In genomic region chr14:75283609-75284192, GRCm38 (mm10) we compare ENCODE assay signal across 8 mouse cellular contexts. TPM values are rescaled to one million over a fixed set of nuclear protein-coding genes. Genes with fewer than 3 reads are reported as not detected.
A peak's percentile ranks its signal among the peaks of the same experiment; 100 is the strongest.
DNase-seq lines count a peak whose midpoint lies in the region; ATAC-seq and TF ChIP-seq lines count a peak whose summit lies in the region.

No protein-coding gene starts in this region.

- H3K4me3 ChIP-seq in heart, embryonic 14.5 days (ENCODE audit: control insufficient read depth in 1 of 2, insufficient read depth in 1 of 2, low read depth in 1 of 2, low read length in 2 of 2): peak overlapping the region; percentile 94 to 99
- H3K4me3 ChIP-seq in liver, embryonic 14.5 days (ENCODE audit: insufficient read depth in 1 of 2, low read depth in 2 of 2, low read length in 2 of 2): peak overlapping the region; percentile 86 to 95

- H3K36me3 ChIP-seq in heart, embryonic 14.5 days (ENCODE audit: control insufficient read depth, insufficient read depth, low read length): no peaks in the 10 kb centered on the region
- H3K36me3 ChIP-seq in liver, embryonic 14.5 days (replicated peaks; ENCODE audit: control insufficient read depth, insufficient read depth, low read depth): no peaks in the 10 kb centered on the region

- H3K9ac ChIP-seq in heart, embryonic 14.5 days (ENCODE audit: low read length): peak overlapping the region; percentile 94
- peak overlapping the region; percentile 49 for H3K9ac ChIP-seq in liver, embryonic 14.5 days (replicated peaks)

- ATAC-seq in cerebellum, adult (ENCODE audit: insufficient number of reproducible peaks, low FRiP score, low TSS enrichment): peak; percentile 36
- no peak for ATAC-seq in heart, embryonic 14.5 days (ENCODE audit: insufficient number of reproducible peaks, insufficient read depth, low FRiP score, low read depth)
- ATAC-seq in liver, embryonic 14.5 days (ENCODE audit: insufficient read depth): peak; percentile 24

- WGBS in heart, embryonic 14.5 days: 5% methylated on average over 19 of the region's 19 CpGs
- WGBS in liver, embryonic 14.5 days (ENCODE audit: insufficient replicate concordance): 6% methylated on average over 19 of the region's 19 CpGs

- H3K4me1 ChIP-seq in heart, embryonic 14.5 days (ENCODE audit: control insufficient read depth in 2 of 2, insufficient read depth in 2 of 2, low read length in 2 of 2): peaks cover 2 to 15% of the 10 kb centered on the region in 2 experiments
- peaks cover 5% of the 10 kb centered on the region in 2 experiments for H3K4me1 ChIP-seq in liver, embryonic 14.5 days (replicated peaks; ENCODE audit: control insufficient read depth in 2 of 2, insufficient read depth in 2 of 2, low read length in 1 of 2)

- H3K4me2 ChIP-seq in heart, embryonic 14.5 days (ENCODE audit: low read length): peak overlapping the region; percentile 75
- H3K4me2 ChIP-seq in liver, embryonic 14.5 days (ENCODE audit: low read depth): peak overlapping the region; percentile 74

- peak overlapping the region; percentile 67 to 87; a peak in 2 of 4 replicates for H3K27ac ChIP-seq in heart, embryonic 14.5 days (replicated peaks in 1 of 2; ENCODE audit: control insufficient read depth in 1 of 2, insufficient read depth in 1 of 2, low read depth in 2 of 2, low read length in 2 of 2)
- no peak overlapping the region for H3K27ac ChIP-seq in liver, embryonic 14.5 days

- no peak for DNase-seq in cerebellum, adult 8-10 months
- peak; percentile 29 to 46 for DNase-seq in right cerebral cortex, postnatal 10 days (ENCODE audit: low spot score in 2 of 2)
- DNase-seq in right cerebral cortex, postnatal 25 days: no peak
- no peak for DNase-seq in liver, embryonic 14.5 days (ENCODE audit: low read depth in 3 of 3, low spot score in 3 of 3)
- DNase-seq in ovary, postnatal 36 days (ENCODE audit: low spot score): peak; percentile 5
- no peak for DNase-seq in adrenal gland, postnatal 25 days

- no peak for TF ChIP-seq EP300 in liver, embryonic 14.5 days (IDR thresholded peaks at IDR 0.05; ENCODE audit: low read depth)

- no peaks in the 10 kb centered on the region for H3K27me3 ChIP-seq in heart, embryonic 14.5 days (ENCODE audit: control insufficient read depth, insufficient read depth, low read length)
- no peaks in the 10 kb centered on the region for H3K27me3 ChIP-seq in liver, embryonic 14.5 days (ENCODE audit: control insufficient read depth, insufficient read depth, low read length)

- TF ChIP-seq CTCF in liver, embryonic 14.5 days (IDR thresholded peaks at IDR 0.05; ENCODE audit: low read depth): no peak

- H3K9me3 ChIP-seq in heart, embryonic 14.5 days (ENCODE audit: control insufficient read depth, low read length): no peaks in the 10 kb centered on the region
- no peaks in the 10 kb centered on the region for H3K9me3 ChIP-seq in liver, embryonic 14.5 days (ENCODE audit: control insufficient read depth, low read length)

RNA-seq across cellular contexts. Expression of gene Zc3h13, which starts 0.5 kb away (rescaled TPM):
- polyA plus RNA-seq in heart, embryonic 14.5 days (2014; fragmentation: Nextera tagmentation; extraction: Ambion mirVana): 20.1 and 20.9 TPM in 2 replicates
- 5.2 and 8.1 TPM in 2 replicates for polyA plus RNA-seq in liver, embryonic 14.5 days (2012; rRNA removed)
- polyA plus RNA-seq in liver, embryonic 14.5 days (2014; fragmentation: Nextera tagmentation; extraction: Ambion mirVana): 9.2 and 11.3 TPM in 2 replicates
- 24.9 and 36.6 TPM in 2 replicates for total RNA-seq in adrenal gland, postnatal 25 days (2021)

RNA-seq across cellular contexts. Expression of gene Cpb2, which starts 41.6 kb away (rescaled TPM):
- polyA plus RNA-seq in heart, embryonic 14.5 days (2014; fragmentation: Nextera tagmentation; extraction: Ambion mirVana): not detected in 2 replicates
- polyA plus RNA-seq in liver, embryonic 14.5 days (2012; rRNA removed): 59.7 and 62.1 TPM in 2 replicates
- polyA plus RNA-seq in liver, embryonic 14.5 days (2014; fragmentation: Nextera tagmentation; extraction: Ambion mirVana): 93.5 and 106 TPM in 2 replicates
- total RNA-seq in adrenal gland, postnatal 25 days (2021): 3.8 TPM in 1 of 2 replicates, not detected in the other

Comparison
In these comparisons a context has a peak if more than half of its experiments do, and no peak if none do; other contexts are left out.
1. DNase-seq: peak in right cerebral cortex, postnatal 10 days (2 of 2) and ovary, postnatal 36 days (single experiment); none in cerebellum, adult 8-10 months (single experiment), right cerebral cortex, postnatal 25 days (single experiment), liver, embryonic 14.5 days (0 of 3) and adrenal gland, postnatal 25 days (single experiment).
2. RNA of gene Cpb2, which starts 41.6 kb away (polyA plus RNA-seq): 59.7 to 106 TPM in liver, embryonic 14.5 days; not detected in heart, embryonic 14.5 days; every median in the first group is over 10 times any median in the second.